Mouse (Mus musculus) stomach, embryonic 14.5 days (tissue): ENCODE data around the gene Cox17. TPM values are rescaled to one million over a fixed set of nuclear protein-coding genes. Genes with fewer than 3 reads are reported as not detected.

Experiments used
- ATAC-seq: fragments of 200-750 bp; cut with Nextera tagmentation; 2 replicates; pipeline ENCODE4 v1.8.0; 2017; ENCODE audit warnings: low read depth, moderate TSS enrichment; ENCODE audit not compliant: insufficient number of reproducible peaks, insufficient read depth, low FRiP score
- H3K27ac ChIP-seq: fragments of 300-500 bp; sonication (generic); 2 replicates; pipeline ENCODE4 v1.5.1; 2014; ENCODE audit warnings: mild to moderate bottlenecking, low read length, moderate library complexity, mixed read lengths
- H3K27me3 ChIP-seq: fragments of 300-500 bp; sonication (generic); 2 replicates; pipeline ENCODE4 v1.6.1; 2014; ENCODE audit warnings: low read length, control low read depth, mixed read lengths; ENCODE audit not compliant: control insufficient read depth, insufficient read depth
- H3K36me3 ChIP-seq: fragments of 300-500 bp; sonication (generic); 2 replicates; pipeline ENCODE4 v1.6.1; 2014; ENCODE audit warnings: mild to moderate bottlenecking, control low read depth, low read length, moderate library complexity, mixed read lengths; ENCODE audit not compliant: control insufficient read depth, insufficient read depth
- H3K4me1 ChIP-seq: fragments of 300-500 bp; sonication (generic); 2 replicates; pipeline ENCODE4 v1.6.1; 2014; ENCODE audit warnings: low read length, control low read depth, mixed read lengths; ENCODE audit not compliant: control insufficient read depth, insufficient read depth
- H3K4me2 ChIP-seq: fragments of 300-500 bp; sonication (generic); replicated peaks from 2 replicates; pipeline ENCODE4 v1.6.1; 2014; ENCODE audit warnings: low read depth, low read length, control low read depth
- H3K4me3 ChIP-seq: fragments of 300-500 bp; sonication (generic); 2 replicates; pipeline ENCODE4 v1.5.1; 2014; ENCODE audit warnings: low read depth, low read length, control low read depth
- H3K9ac ChIP-seq: fragments of 300-500 bp; sonication (generic); replicated peaks from 2 replicates; pipeline ENCODE4 v1.6.1; 2014; ENCODE audit warnings: low read depth, mild to moderate bottlenecking, control low read depth, low read length, moderate library complexity, mixed read lengths
- H3K9me3 ChIP-seq: fragments of 300-500 bp; sonication (generic); 2 replicates; pipeline ENCODE4 v1.6.1; 2016; ENCODE audit warnings: low read depth, low read length, control low read depth; ENCODE audit not compliant: control insufficient read depth
- WGBS: fragments of 180-500 bp; shearing (Covaris S2); extraction: QIAGEN DNeasy Blood & Tissue Kit; methylation state at CpG from one replicate; pipeline ENCODE4 v1.1.7; 2014; 5-methylcytosine and 5-hydroxymethylcytosine counted together
- polyA plus RNA-seq: library from polyadenylated mRNA; unstranded; fragments of >200 nt; fragmentation: Nextera tagmentation; extraction: Ambion mirVana; gene quantifications from 2 replicates; pipeline ENCODE4 v1.2.1, GENCODE M21; 2014

Cox17 gene
- polyA plus RNA-seq, 1 experiment from 2014 or later: 147 TPM

DNA sequence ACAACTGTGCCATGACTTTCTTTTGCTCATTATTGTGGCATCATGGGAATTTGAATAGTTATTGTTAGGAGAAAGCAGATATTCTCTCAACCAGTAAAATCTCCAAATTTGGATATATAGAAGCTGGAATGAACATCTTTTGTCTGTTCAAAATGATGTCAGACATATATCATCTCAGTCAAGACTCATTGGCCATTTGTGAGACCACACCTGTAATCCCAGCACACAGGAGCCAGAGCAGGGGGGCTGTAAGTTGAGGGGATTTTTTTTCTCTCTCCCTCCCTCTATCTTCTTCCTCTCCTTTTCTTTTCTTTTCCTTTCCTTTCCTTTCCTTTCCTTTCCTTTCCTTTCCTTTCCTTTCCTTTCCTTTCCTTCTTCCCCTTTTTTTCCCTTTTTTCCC is 6.1 kb downstream of the Cox17 start:
- Histone ChIP-seq H3K36me3 (peaks cover 15% of the 10 kb centered on the region), H3K4me2 (no peak overlapping the region), H3K9me3 (no peaks in the 10 kb centered on the region), H3K27ac (no peak overlapping the region), H3K27me3 (no peaks in the 10 kb centered on the region), H3K4me1 (peaks cover 2% of the 10 kb centered on the region; the same call in 1 of the 2 replicates), H3K9ac (no peak overlapping the region), H3K4me3 (no peak overlapping the region)
- ATAC-seq: no peak

- Histone ChIP-seq H3K9ac (no peak overlapping the region), H3K27me3 (no peaks in the 10 kb centered on the region), H3K36me3 (peaks cover 15% of the 10 kb centered on the region), H3K4me2 (no peak overlapping the region), H3K4me3 (no peak overlapping the region), H3K9me3 (no peaks in the 10 kb centered on the region), H3K27ac (no peak overlapping the region), H3K4me1 (no peaks in the 10 kb centered on the region)
- WGBS: 100% methylated on average over 2 of the region's 2 CpGs
- ATAC-seq: no peak
These were observed 6.9 kb downstream of the Cox17 start for GRCm38 (mm10) chr16:38353642-38354041.

DNA sequence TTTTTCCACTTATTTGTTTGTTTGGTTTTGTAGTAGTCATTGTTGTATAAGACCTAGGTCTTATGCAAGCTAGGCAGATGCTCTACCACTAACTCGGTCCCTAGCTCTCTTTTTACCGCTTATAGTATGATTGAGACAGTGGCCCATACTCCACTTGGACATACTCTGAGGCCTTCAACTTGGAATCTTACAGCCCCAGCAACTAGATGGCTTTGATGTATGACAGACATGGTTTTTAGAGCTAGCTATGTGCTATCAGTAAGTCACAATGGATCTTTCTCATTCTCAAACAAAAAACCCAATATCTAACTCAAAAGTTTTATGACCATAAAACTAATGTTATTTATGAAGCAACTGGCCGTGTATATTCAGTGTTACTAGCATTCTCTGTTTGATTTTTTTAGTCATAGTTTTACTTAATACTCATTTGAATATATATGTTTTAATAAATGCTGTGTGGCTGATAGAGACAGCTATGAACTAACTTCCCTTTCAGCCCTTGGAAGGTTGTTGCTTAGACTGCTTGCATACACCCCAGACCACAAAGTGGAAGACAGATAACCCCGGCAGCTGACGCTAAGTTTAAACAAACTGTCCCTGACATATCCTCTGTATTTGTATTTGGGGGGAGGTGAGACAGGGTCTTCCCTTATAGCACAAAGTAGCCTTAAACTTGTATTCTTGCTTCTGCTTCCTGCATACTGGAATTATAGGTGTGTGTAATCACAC is 7.6 kb downstream of the Cox17 start:
- H3K9me3 ChIP-seq: no peaks in the 10 kb centered on the region
- H3K9ac ChIP-seq: no peak overlapping the region
- H3K36me3 ChIP-seq: peaks cover 15% of the 10 kb centered on the region
- no peaks in the 10 kb centered on the region for H3K4me1 ChIP-seq
- WGBS: 56% methylated on average over 5 of the region's 5 CpGs
- no peak overlapping the region for H3K4me3 ChIP-seq
- H3K4me2 ChIP-seq: no peak overlapping the region
- no peaks in the 10 kb centered on the region for H3K27me3 ChIP-seq
- no peak overlapping the region for H3K27ac ChIP-seq
- ATAC-seq: no peak

DNA sequence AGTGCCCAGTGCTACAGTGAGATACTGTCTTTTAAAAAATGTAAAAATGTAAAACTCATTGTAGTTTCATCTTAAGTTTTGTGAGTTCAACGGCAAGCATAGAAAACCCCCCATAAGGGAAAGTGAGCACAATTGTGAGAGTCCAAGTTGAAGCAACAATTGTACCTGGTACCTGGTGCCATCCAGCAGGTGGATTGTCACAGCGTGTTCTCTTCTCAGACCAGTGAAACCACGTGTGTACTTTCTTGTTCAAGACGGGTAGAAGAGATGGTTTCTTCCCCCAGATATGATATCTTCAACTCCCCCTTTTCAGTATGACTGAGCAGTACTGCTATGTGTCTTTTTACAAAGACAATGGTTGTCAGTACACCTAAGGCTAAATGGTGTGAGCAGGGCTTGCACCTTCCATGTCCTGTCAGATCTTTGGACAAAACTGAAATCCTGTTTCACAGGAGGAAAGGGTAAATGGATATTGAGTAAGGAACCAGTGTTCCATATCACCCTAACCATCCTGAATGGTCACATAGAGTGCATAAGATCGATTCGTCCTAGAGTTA is 11.5 kb downstream of the Cox17 start:
- Histone ChIP-seq H3K4me2 (no peak overlapping the region), H3K36me3 (no peaks in the 10 kb centered on the region), H3K4me1 (peaks cover 11% of the 10 kb centered on the region), H3K27ac (no peak overlapping the region), H3K9me3 (no peaks in the 10 kb centered on the region), H3K27me3 (no peaks in the 10 kb centered on the region), H3K9ac (no peak overlapping the region), H3K4me3 (no peak overlapping the region)
- no peak for ATAC-seq
- 93% methylated on average over 6 of the region's 6 CpGs for WGBS

DNA sequence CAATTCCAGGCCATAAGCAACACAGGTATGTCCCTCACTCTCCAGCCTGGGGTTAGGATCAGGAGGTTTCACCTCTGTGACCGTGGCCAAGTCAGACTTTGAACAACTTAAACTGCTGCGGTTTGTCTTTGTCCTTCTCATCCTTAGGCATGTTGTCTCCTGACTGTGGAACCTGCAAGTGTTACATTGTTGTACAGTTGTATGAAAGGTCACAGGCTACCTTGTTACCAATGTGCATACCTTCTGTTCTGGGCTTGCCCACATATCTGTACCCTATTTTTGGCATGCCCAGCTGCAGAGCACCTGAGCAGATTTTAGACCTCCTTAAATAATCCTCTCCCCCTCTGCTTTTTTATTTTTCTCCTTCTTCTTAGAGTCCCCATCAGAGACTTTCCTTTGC is 12.4 kb downstream of the Cox17 start:
- Histone ChIP-seq H3K36me3 (no peaks in the 10 kb centered on the region), H3K9me3 (no peaks in the 10 kb centered on the region), H3K4me2 (no peak overlapping the region), H3K27ac (no peak overlapping the region), H3K4me3 (no peak overlapping the region), H3K27me3 (no peaks in the 10 kb centered on the region), H3K4me1 (peaks cover 11% of the 10 kb centered on the region), H3K9ac (no peak overlapping the region)
- WGBS: 87% methylated on average over 2 of the region's 2 CpGs
- ATAC-seq: no peak

DNA sequence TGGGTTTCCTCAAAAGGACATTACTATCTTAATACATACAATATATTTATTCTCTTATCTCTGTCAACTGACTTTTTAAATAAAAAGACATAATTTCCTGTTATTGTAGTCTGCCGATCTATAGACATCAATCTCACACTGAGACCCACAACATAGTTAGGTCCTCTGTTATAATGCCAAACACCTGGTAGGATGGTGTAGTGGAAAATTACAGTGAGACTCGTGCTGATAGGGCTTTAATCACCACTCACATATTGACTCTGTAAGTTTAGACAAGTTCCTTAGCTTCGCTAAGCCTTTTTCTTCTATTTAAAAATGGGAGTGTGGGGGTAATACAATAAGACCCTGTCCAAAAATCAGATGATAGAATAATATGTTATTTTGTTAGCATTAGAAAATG is 13.1 kb downstream of the Cox17 start:
- Histone ChIP-seq H3K4me1 (peaks cover 11% of the 10 kb centered on the region), H3K4me2 (no peak overlapping the region), H3K9me3 (no peaks in the 10 kb centered on the region), H3K9ac (no peak overlapping the region), H3K4me3 (no peak overlapping the region), H3K27ac (no peak overlapping the region), H3K36me3 (no peaks in the 10 kb centered on the region), H3K27me3 (no peaks in the 10 kb centered on the region)
- WGBS: 57% methylated on average over 3 of the region's 3 CpGs
- no peak for ATAC-seq

DNA sequence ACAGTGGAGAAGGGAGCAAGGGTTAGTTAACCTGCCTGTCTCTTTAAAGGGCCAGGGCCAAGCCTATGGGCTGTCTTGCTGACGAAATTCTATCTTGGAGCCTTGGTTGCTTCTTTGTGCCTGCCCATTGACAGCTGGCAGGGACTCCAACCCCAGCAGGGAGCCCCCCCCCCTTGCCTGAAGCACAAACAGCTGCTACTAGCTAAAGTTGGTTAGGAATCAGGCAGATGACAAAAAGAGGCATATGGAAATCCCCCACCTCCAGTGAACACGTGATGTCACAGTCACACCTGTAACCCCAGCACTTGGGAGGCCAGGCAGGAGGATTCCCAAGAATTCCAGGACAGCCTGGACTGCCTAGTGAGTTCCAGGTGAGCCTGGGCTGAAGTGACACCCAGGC is 13.5 kb downstream of the Cox17 start:
- no peaks in the 10 kb centered on the region for H3K27me3 ChIP-seq
- H3K27ac ChIP-seq: no peak overlapping the region
- H3K4me3 ChIP-seq: no peak overlapping the region
- peaks cover 11% of the 10 kb centered on the region for H3K4me1 ChIP-seq
- no peaks in the 10 kb centered on the region for H3K36me3 ChIP-seq
- no peak for ATAC-seq
- H3K9ac ChIP-seq: no peak overlapping the region
- 34% methylated on average over 2 of the region's 2 CpGs for WGBS
- H3K9me3 ChIP-seq: no peaks in the 10 kb centered on the region
- no peak overlapping the region for H3K4me2 ChIP-seq

- Histone ChIP-seq H3K27me3 (no peaks in the 10 kb centered on the region), H3K4me3 (no peak within 1 kb of the TSS), H3K9ac (no peak within 1 kb of the TSS; the same call in 1 of the 2 replicates), H3K4me1 (peaks cover 11% of the 10 kb centered on the region), H3K9me3 (no peaks in the 10 kb centered on the region), H3K36me3 (no peaks in the 10 kb centered on the region), H3K4me2 (peak within 1 kb of the TSS; percentile 28), H3K27ac (no peak within 1 kb of the TSS)
- WGBS: 12% methylated on average over 10 of the region's 10 CpGs
- ATAC-seq: no peak
These were observed 15.1 kb downstream of the Cox17 start, which contains the start of gene Popdc2 for GRCm38 (mm10) chr16:38361933-38362332. Gene Popdc2, plus strand, starts transcription at chr16:38362209.
